Mouse (Mus musculus) hindbrain, embryonic 16.5 days (tissue): Measurements from ENCODE around the gene Fam221a. TPM values are rescaled to one million over a fixed set of nuclear protein-coding genes. Genes with fewer than 3 reads are reported as not detected.

Source experiments
- ATAC-seq: fragments of 200-750 bp; cut with Nextera tagmentation; 2 replicates; pipeline ENCODE4 v1.8.0; 2017; ENCODE audit warnings: moderate TSS enrichment, moderate library complexity
- H3K27ac ChIP-seq: fragments of 300-500 bp; sonication (generic); 2 replicates; pipeline ENCODE4 v1.5.1; 2014; ENCODE audit warnings: low read depth, mild to moderate bottlenecking, control low read depth, low read length, moderate library complexity
- H3K27me3 ChIP-seq: fragments of 300-500 bp; sonication (generic); replicated peaks from 2 replicates; pipeline ENCODE4 v1.6.1; 2014; ENCODE audit warnings: low read length; ENCODE audit not compliant: control insufficient read depth, insufficient read depth
- H3K36me3 ChIP-seq: fragments of 300-500 bp; sonication (generic); 2 replicates; pipeline ENCODE4 v1.6.1; 2014; ENCODE audit warnings: mild to moderate bottlenecking, low read length, moderate library complexity, mixed read lengths; ENCODE audit not compliant: control insufficient read depth, insufficient read depth
- H3K4me1 ChIP-seq: fragments of 300-500 bp; sonication (generic); 2 replicates; pipeline ENCODE4 v1.6.1; 2014; ENCODE audit warnings: low read depth, low read length; ENCODE audit not compliant: control insufficient read depth, insufficient read depth
- H3K4me2 ChIP-seq: fragments of 300-500 bp; sonication (generic); 2 replicates; pipeline ENCODE4 v1.6.1; 2014; ENCODE audit warnings: mild to moderate bottlenecking, low read length, control low read depth, moderate library complexity
- H3K4me3 ChIP-seq: fragments of 300-500 bp; sonication (generic); 2 replicates; pipeline ENCODE4 v1.5.1; 2014; ENCODE audit warnings: mild to moderate bottlenecking, low read length, control low read depth, moderate library complexity
- H3K9ac ChIP-seq: fragments of 300-500 bp; sonication (generic); 2 replicates; pipeline ENCODE4 v1.6.1; 2014; ENCODE audit warnings: low read depth, mild to moderate bottlenecking, control low read depth, low read length, moderate library complexity
- H3K9me3 ChIP-seq: fragments of 300-500 bp; sonication (generic); 2 replicates; pipeline ENCODE4 v1.6.1; 2014; ENCODE audit warnings: mild to moderate bottlenecking, low read length, moderate library complexity; ENCODE audit not compliant: control insufficient read depth
- WGBS: fragments of 180-500 bp; shearing (Covaris S2); extraction: QIAGEN DNeasy Blood & Tissue Kit; methylation state at CpG from one replicate; pipeline ENCODE4 v1.1.7; 2014; 5-methylcytosine and 5-hydroxymethylcytosine counted together
- polyA plus RNA-seq: library from polyadenylated mRNA; unstranded; fragments of >200 nt; fragmentation: Nextera tagmentation; extraction: Ambion mirVana; gene quantifications from 2 replicates; pipeline ENCODE4 v1.2.1, GENCODE M21; 2015

Gene Fam221a
- polyA plus RNA-seq, 1 experiment from 2014 or later, result 5.4 TPM

GRCm38 (mm10) chr6:49360420-49360819 is 7.1 kb upstream of the Fam221a start:
- Histone ChIP-seq H3K4me1 (no peaks in the 10 kb centered on the region), H3K27me3 (no peaks in the 10 kb centered on the region), H3K27ac (no peak overlapping the region), H3K9ac (no peak overlapping the region), H3K9me3 (no peaks in the 10 kb centered on the region), H3K4me2 (no peak overlapping the region), H3K4me3 (no peak overlapping the region), H3K36me3 (no peaks in the 10 kb centered on the region)
- ATAC-seq, result no peak

- no peaks in the 10 kb centered on the region for H3K9me3 ChIP-seq
- H3K27ac ChIP-seq, result no peak overlapping the region
- H3K27me3 ChIP-seq, result no peaks in the 10 kb centered on the region
- H3K4me2 ChIP-seq, result peak overlapping the region; percentile 86
- peaks cover 7% of the 10 kb centered on the region for H3K4me1 ChIP-seq
- 31% methylated on average over 3 of the region's 3 CpGs for WGBS
- no peak for ATAC-seq
- no peaks in the 10 kb centered on the region for H3K36me3 ChIP-seq
- no peak overlapping the region for H3K9ac ChIP-seq
- H3K4me3 ChIP-seq, result peak overlapping the region; percentile 65
Observed at GRCm38 (mm10) chr6:49368212-49368611, 673 bp downstream of the Fam221a start.

- Histone ChIP-seq H3K27me3 (no peaks in the 10 kb centered on the region), H3K9me3 (no peaks in the 10 kb centered on the region), H3K4me2 (no peak overlapping the region), H3K36me3 (no peaks in the 10 kb centered on the region), H3K4me3 (no peak overlapping the region), H3K27ac (no peak overlapping the region), H3K9ac (no peak overlapping the region), H3K4me1 (peaks cover 7% of the 10 kb centered on the region)
- ATAC-seq, result no peak
- 82% methylated on average over 4 of the region's 4 CpGs for WGBS
Observed at GRCm38 (mm10) chr6:49372705-49373104, 5.2 kb downstream of the Fam221a start.

GRCm38 (mm10) chr6:49373943-49374342 is 6.4 kb downstream of the Fam221a start:
- ATAC-seq, result no peak
- H3K9me3 ChIP-seq, result no peaks in the 10 kb centered on the region
- H3K4me2 ChIP-seq, result no peak overlapping the region
- H3K27ac ChIP-seq, result no peak overlapping the region
- H3K36me3 ChIP-seq, result no peaks in the 10 kb centered on the region
- 63% methylated on average over 2 of the region's 2 CpGs for WGBS
- no peaks in the 10 kb centered on the region for H3K4me1 ChIP-seq
- no peaks in the 10 kb centered on the region for H3K27me3 ChIP-seq
- H3K9ac ChIP-seq, result no peak overlapping the region
- H3K4me3 ChIP-seq, result no peak overlapping the region

GRCm38 (mm10) chr6:49378328-49378727 is 10.8 kb downstream of the Fam221a start:
- no peaks in the 10 kb centered on the region for H3K9me3 ChIP-seq
- H3K36me3 ChIP-seq, result no peaks in the 10 kb centered on the region
- WGBS, result 71% methylated on average over 12 of the region's 12 CpGs
- H3K4me3 ChIP-seq, result no peak overlapping the region
- H3K4me2 ChIP-seq, result no peak overlapping the region
- no peak for ATAC-seq
- H3K4me1 ChIP-seq, result no peaks in the 10 kb centered on the region
- H3K27ac ChIP-seq, result no peak overlapping the region
- no peak overlapping the region for H3K9ac ChIP-seq
- H3K27me3 ChIP-seq, result no peaks in the 10 kb centered on the region

GRCm38 (mm10) chr6:49394276-49394675 is 26.7 kb downstream of the Fam221a start:
- Histone ChIP-seq H3K36me3 (no peaks in the 10 kb centered on the region), H3K4me3 (no peak overlapping the region), H3K27ac (no peak overlapping the region), H3K4me2 (no peak overlapping the region), H3K27me3 (no peaks in the 10 kb centered on the region), H3K4me1 (no peaks in the 10 kb centered on the region), H3K9me3 (no peaks in the 10 kb centered on the region), H3K9ac (no peak overlapping the region)
- no peak for ATAC-seq
- WGBS, result 76% methylated on average over 1 of the region's 1 CpGs

- no peaks in the 10 kb centered on the region for H3K9me3 ChIP-seq
- no peaks in the 10 kb centered on the region for H3K4me1 ChIP-seq
- no peaks in the 10 kb centered on the region for H3K36me3 ChIP-seq
- no peaks in the 10 kb centered on the region for H3K27me3 ChIP-seq
- ATAC-seq, result no peak
- 86% methylated on average over 33 of the region's 34 CpGs for WGBS
- H3K27ac ChIP-seq, result no peak within 1 kb of the TSS
- no peak within 1 kb of the TSS for H3K4me3 ChIP-seq
- no peak within 1 kb of the TSS for H3K9ac ChIP-seq
- no peak within 1 kb of the TSS for H3K4me2 ChIP-seq
Observed at GRCm38 (mm10) chr6:49395316-49395715, 27.8 kb downstream of the Fam221a start, which contains the start of gene Stk31. Stk31 (plus strand) TSS chr6:49395604.

- no peak overlapping the region for H3K27ac ChIP-seq
- H3K9me3 ChIP-seq, result no peaks in the 10 kb centered on the region
- no peaks in the 10 kb centered on the region for H3K4me1 ChIP-seq
- no peak for ATAC-seq
- no peaks in the 10 kb centered on the region for H3K36me3 ChIP-seq
- no peak overlapping the region for H3K9ac ChIP-seq
- H3K27me3 ChIP-seq, result no peaks in the 10 kb centered on the region
- no peak overlapping the region for H3K4me3 ChIP-seq
- no peak overlapping the region for H3K4me2 ChIP-seq
Observed at GRCm38 (mm10) chr6:49397466-49397865, 29.9 kb downstream of the Fam221a start.

GRCm38 (mm10) chr6:49398365-49398764 is 30.8 kb downstream of the Fam221a start:
- no peaks in the 10 kb centered on the region for H3K27me3 ChIP-seq
- H3K9ac ChIP-seq, result no peak overlapping the region
- H3K4me2 ChIP-seq, result no peak overlapping the region
- H3K9me3 ChIP-seq, result no peaks in the 10 kb centered on the region
- H3K36me3 ChIP-seq, result no peaks in the 10 kb centered on the region
- H3K4me3 ChIP-seq, result no peak overlapping the region
- no peak overlapping the region for H3K27ac ChIP-seq
- no peaks in the 10 kb centered on the region for H3K4me1 ChIP-seq
- no peak for ATAC-seq

GRCm38 (mm10) chr6:49410830-49411229 is 43.3 kb downstream of the Fam221a start:
- H3K4me2 ChIP-seq, result no peak overlapping the region
- no peak for ATAC-seq
- H3K27ac ChIP-seq, result no peak overlapping the region
- no peaks in the 10 kb centered on the region for H3K4me1 ChIP-seq
- WGBS, result 86% methylated on average over 3 of the region's 3 CpGs
- no peaks in the 10 kb centered on the region for H3K36me3 ChIP-seq
- H3K9me3 ChIP-seq, result no peaks in the 10 kb centered on the region
- no peak overlapping the region for H3K4me3 ChIP-seq
- no peak overlapping the region for H3K9ac ChIP-seq
- H3K27me3 ChIP-seq, result no peaks in the 10 kb centered on the region
